Mouse (Mus musculus) MEL (cell line): ENCODE results near the gene Tprg.

Source experiments
- CHD1 ChIP-seq: IDR thresholded peaks from 2 replicates; pipeline ENCODE4 v1.6.1; 2012; ENCODE audit warnings: low read depth, mild to moderate bottlenecking, inconsistent platforms, low read length, improper control_type of control experiment
- CHD2 ChIP-seq: IDR thresholded peaks from 2 replicates; pipeline ENCODE4 v1.6.1; 2011; ENCODE audit warnings: low read length, improper control_type of control experiment
- CTCF ChIP-seq, 3 experiments: IDR thresholded peaks in 2 of 3; conservative IDR thresholded peaks in 1 of 3; 2 replicates each; pipeline ENCODE4 v1.5.1; 2011 to 2012; ENCODE audit warnings: low read length in 3 of 3, low read depth in 2 of 3, mild to moderate bottlenecking in 2 of 3, improper control_type of control experiment in 1 of 3, inconsistent platforms in 1 of 3, mixed read lengths in 1 of 3, moderate library complexity in 1 of 3; ENCODE audit not compliant: control insufficient read depth in 1 of 3, insufficient read depth in 1 of 3, poor library complexity in 1 of 3, severe bottlenecking in 1 of 3
- EP300 ChIP-seq, 2 experiments: IDR thresholded peaks; 2 replicates each; pipeline ENCODE4 v1.6.1; 2011; ENCODE audit warnings: improper control_type of control experiment in 2 of 2, low read length in 2 of 2, low read depth in 1 of 2, mild to moderate bottlenecking in 1 of 2
- HCFC1 ChIP-seq: IDR thresholded peaks from 2 replicates; pipeline ENCODE4 v1.6.1; 2012; ENCODE audit warnings: low read depth, mild to moderate bottlenecking, inconsistent platforms, low read length, improper control_type of control experiment, moderate library complexity
- POLR2A ChIP-seq, 2 experiments: IDR thresholded peaks; 2 replicates each; pipeline ENCODE4 v1.6.1; 2011 to 2012; ENCODE audit warnings: low read length in 2 of 2, mild to moderate bottlenecking in 2 of 2, control low read depth in 1 of 2, improper control_type of control experiment in 1 of 2, low read depth in 1 of 2, moderate library complexity in 1 of 2; ENCODE audit not compliant: control insufficient read depth in 1 of 2, insufficient read depth in 1 of 2, poor library complexity in 1 of 2
- POLR2AphosphoS2 ChIP-seq: IDR thresholded peaks from 2 replicates; pipeline ENCODE4 v1.6.1; 2011; ENCODE audit warnings: low read length, improper control_type of control experiment
- POLR2AphosphoS5 ChIP-seq: IDR thresholded peaks from 2 replicates; pipeline ENCODE4 v1.6.1; 2012; ENCODE audit warnings: low read depth, borderline replicate concordance, mild to moderate bottlenecking, inconsistent platforms, low read length, moderate library complexity, mixed read lengths
- SIN3A ChIP-seq: IDR thresholded peaks from 2 replicates; pipeline ENCODE4 v1.6.1; 2012; ENCODE audit warnings: low read length, improper control_type of control experiment, inconsistent platforms
- TBP ChIP-seq: IDR thresholded peaks from 2 replicates; pipeline ENCODE4 v1.8.0; 2011; ENCODE audit warnings: low read depth, low read length, improper control_type of control experiment
- TCF12 ChIP-seq: IDR thresholded peaks from 2 replicates; pipeline ENCODE4 v1.6.1; 2014; ENCODE audit warnings: low read depth, mild to moderate bottlenecking, inconsistent platforms, low read length, improper control_type of control experiment, moderate library complexity
- USF1 ChIP-seq: IDR thresholded peaks from 2 replicates; pipeline ENCODE4 v1.6.1; 2014; ENCODE audit warnings: low read depth, mild to moderate bottlenecking, inconsistent platforms, low read length, improper control_type of control experiment, moderate library complexity

DNA sequence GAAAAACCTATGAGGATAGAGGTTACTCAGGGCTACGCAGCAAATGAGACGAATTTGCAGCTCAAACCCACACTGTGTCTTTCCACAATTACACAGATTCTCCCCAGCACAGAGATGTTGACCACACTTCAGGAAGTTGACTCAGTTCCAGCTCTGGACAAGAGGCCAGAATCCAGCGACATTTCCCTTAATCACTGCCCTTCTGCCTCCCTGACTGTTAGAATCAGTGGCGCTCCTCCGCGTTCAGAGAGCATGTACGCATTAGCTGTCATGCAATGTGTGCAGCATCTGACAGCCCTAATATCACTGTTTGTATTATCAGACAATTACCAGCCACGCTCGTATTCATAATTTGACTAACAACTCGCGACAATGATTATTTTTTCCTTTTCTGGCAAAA, 31.4 kb upstream of the Tprg start:
- no peak for TF ChIP-seq TCF12
- no peak for TF ChIP-seq HCFC1
- TF ChIP-seq CHD1 = no peak
- TF ChIP-seq CHD2 = no peak
- no peak for TF ChIP-seq TBP
- no peak for TF ChIP-seq CTCF (IDR thresholded peaks at IDR 0.05 in 2 of 3, conservative IDR thresholded peaks at IDR 0.05 in 1 of 3; ENCODE audit: control insufficient read depth in 1 of 3, insufficient read depth in 1 of 3, low read depth in 2 of 3, low read length in 3 of 3, poor library complexity in 1 of 3, severe bottlenecking in 1 of 3)
- no peak for TF ChIP-seq POLR2AphosphoS2
- TF ChIP-seq POLR2AphosphoS5 = no peak
- TF ChIP-seq EP300 (IDR thresholded peaks at IDR 0.05; ENCODE audit: low read depth in 1 of 2, low read length in 2 of 2) = no peak
- TF ChIP-seq SIN3A = no peak
- no peak for TF ChIP-seq USF1
- TF ChIP-seq POLR2A (IDR thresholded peaks at IDR 0.05; ENCODE audit: control insufficient read depth in 1 of 2, insufficient read depth in 1 of 2, low read depth in 1 of 2, low read length in 2 of 2, poor library complexity in 1 of 2) = no peak
